Mouse (Mus musculus): ENCODE results near the gene Gm21915.

- TF ChIP-seq CTCF (IDR thresholded peaks at IDR 0.05; ENCODE audit: low read depth): no peak
- TF ChIP-seq EP300 (IDR thresholded peaks at IDR 0.05; ENCODE audit: low read depth): no peak
Observed at GRCm38 (mm10) chr9:40687553-40687952, 17.1 kb downstream of the Gm21915 start.
